Mouse (Mus musculus) left cerebral cortex, adult 18-20 months (tissue): ENCODE data around the gene Tmcc3. TPM values are rescaled to one million over a fixed set of nuclear protein-coding genes. Genes with fewer than 3 reads are reported as not detected.

Experiments used
- DNase-seq, 2 experiments: peaks; one replicate each; pipeline ENCODE4 v3.0.0; 2021 to 2022; ENCODE audit warnings: low spot score in 2 of 2, mixed read lengths in 1 of 2
- long read RNA-seq, 2 experiments: library from polyadenylated mRNA; stranded (forward); transcript quantifications; one replicate each; pipeline ENCODE4 v2.0.0; 2021
- total RNA-seq, 2 experiments: library from RNA; stranded (reverse); gene quantifications; 2 replicates each; pipeline ENCODE4 v1.2.3; 2021

Gene Tmcc3
- total RNA-seq, result 10 to 100 TPM; 21.3 to 31.9 TPM
- long read RNA-seq, experiment 1, full-length matches to known transcripts, result 10 of 18 reads
- long read RNA-seq, experiment 1, partial matches to known transcripts, result 5 of 18 reads
- long read RNA-seq, experiment 1, other reads (novel, unspliced or antisense), result 3 of 18 reads
- long read RNA-seq, experiment 2, full-length matches to known transcripts, result 2 of 8 reads
- long read RNA-seq, experiment 2, partial matches to known transcripts, result 2 of 8 reads
- long read RNA-seq, experiment 2, other reads (novel, unspliced or antisense), result 4 of 8 reads

DNA sequence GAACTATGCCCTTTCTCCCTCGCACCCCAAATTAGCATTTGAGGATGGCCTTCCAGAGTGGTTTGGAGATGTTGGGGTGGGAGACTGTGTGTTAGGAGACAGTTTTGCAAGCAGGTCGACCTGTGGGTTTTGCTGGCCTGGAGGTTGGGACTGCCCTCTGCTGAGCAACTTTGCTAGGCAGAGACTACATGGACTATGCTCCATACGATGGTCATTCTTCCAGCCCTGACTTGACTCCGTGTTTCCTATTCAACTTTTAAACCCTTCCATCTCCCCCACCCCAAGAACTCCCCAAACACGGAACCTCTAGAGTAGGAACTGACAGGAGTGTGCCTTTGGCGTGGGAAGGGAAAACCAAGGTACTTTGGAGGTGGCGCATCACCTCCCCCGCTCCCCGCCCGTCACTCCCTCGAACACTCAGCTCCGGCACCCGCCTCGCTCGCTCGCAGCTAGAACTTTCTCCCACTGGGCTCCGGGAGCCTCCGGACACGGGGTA lies at the start of gene Tmcc3:
Gene Tmcc3, plus strand, starts transcription at position 439 of the 496 bp plus-strand sequence.
- DNase-seq, result no peak

DNA sequence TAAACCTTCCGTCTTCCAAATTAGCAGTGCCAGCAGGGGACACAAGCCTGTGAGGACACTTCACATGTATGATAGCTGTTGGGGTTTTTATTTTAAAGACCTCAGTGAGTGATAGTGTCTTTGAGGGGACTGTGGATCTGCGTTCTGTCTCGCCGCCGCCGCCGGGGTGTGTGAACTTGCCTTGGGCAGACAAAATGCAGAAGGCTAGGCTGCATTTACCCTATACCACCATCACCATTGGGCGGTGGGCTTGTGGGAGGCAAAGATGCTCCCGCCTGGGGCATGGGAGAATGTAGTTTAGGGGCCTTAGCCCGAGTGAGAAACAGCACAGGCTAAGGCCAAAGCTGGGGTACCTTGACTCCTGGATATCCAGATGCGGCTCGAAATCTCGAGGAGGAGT lies 49.1 kb upstream of the Tmcc3 start:
- DNase-seq, result no peak

DNA sequence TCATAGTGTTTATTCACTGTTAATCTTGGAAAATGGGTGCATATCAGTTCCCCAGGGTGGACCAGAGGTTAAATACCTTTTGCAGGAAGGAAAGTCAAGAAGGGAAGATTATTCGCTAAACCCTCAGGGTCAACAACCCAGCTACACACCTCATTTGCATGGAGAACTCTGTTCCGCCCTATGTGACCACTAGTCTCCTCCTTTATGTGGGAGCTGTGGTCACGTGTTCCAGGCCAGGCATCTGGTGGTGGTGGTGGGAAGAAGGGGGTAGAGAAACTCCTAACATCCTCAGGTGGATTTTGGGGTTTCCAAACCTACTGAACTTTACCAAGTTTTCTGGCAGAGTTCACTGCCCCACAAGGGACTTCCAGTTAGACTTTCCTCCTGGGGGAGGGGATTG lies 48.5 kb upstream of the Tmcc3 start:
- no peak for DNase-seq

DNA sequence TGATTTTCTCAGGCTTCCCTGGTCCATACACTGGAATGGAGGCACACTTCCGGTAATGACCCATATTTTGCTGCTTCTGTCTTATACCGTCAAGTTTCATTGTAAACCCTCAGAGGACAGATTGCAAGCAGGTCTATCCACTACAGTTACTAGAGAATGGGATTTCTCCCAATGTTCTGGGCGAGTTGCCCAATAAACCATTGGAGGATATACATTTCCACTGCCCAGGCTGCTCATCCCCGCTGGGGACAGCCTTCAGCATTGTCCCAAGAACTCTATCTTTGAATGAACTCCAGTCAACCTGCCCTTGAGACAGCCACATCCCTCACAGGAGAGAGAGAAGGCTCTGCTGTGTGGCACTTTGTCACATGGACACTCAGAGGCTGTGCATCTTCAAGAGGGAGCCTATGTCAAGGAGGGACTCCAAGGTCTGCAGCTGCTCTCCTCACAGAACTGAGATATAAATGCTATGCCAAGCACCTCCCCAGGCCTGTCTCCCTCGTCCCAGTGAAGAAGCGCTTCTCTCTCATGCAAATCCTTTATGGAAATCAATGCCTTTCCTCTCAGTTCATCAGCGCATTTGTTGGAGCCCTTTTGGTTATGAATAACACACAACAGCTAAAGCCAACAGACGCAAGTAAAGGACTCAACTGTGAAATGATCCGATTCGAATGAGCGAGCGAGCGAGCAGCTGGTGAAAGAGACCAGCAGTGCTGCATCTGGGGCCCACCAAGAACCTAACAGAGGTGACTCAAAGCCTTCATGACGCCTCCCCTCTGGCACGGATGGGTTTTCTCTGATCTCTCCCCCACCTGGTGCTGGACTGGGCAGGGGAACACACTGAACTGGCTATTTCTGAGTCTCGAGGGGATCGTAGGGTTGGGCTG lies 45.9 kb upstream of the Tmcc3 start:
- DNase-seq, result no peak

DNA sequence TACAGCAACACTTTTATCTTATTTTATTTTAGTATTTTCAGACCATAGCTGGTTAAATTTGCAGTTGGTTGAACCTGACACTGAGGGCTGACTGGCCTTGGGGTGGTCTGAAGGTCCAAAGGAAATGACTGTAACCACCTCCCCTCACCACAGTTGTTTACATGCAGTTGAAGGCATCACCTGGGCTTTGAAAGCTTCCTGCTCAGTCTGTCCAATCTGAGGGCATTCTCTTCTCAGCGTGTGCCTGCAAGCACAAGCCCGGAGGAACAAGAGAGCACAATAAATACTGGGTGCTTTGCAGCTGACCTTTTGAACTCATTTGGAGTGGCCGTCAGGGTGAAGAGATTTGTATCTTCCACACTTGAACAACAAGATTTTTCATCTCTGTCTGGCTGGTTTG lies 36.4 kb upstream of the Tmcc3 start:
- no peak for DNase-seq

DNA sequence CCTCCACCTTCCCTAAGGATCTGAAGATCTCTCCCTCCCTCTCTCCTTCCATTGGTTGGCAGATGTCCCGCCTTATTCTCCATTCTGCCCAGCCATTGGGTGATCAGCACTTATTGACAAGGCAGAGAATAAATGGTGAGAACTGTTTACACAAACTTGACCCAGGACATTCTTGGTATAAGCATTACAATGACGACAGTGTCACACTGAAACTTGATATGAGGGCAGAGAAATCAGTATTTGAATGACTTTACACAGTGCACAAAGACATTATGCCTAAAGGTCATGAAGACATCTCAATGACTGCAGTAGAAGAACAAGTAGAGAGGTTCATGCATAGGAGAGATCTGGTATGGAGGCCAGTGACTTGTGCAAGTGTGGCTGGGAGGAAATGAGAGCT lies 35.2 kb upstream of the Tmcc3 start:
- DNase-seq, result no peak

DNA sequence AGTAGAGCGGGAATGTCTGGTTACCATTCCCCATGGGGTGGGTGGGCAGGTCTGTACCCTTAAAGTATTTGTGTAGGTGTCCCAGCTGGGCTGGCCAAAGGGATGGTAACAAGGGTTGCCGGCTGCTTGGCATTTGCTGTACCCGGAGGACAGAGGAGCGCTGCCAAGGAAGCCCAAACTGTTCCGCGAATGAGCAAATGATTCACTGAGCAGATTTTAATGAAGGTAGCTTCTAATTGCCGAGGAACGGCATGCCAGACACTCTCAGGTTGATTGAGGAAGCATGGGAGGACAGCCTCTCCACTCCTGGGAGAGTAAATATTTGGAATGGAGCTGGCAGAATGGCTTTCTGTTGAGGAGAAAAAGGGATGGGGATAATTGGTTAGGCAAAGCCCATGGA lies 29.6 kb upstream of the Tmcc3 start:
- DNase-seq, result no peak

DNA sequence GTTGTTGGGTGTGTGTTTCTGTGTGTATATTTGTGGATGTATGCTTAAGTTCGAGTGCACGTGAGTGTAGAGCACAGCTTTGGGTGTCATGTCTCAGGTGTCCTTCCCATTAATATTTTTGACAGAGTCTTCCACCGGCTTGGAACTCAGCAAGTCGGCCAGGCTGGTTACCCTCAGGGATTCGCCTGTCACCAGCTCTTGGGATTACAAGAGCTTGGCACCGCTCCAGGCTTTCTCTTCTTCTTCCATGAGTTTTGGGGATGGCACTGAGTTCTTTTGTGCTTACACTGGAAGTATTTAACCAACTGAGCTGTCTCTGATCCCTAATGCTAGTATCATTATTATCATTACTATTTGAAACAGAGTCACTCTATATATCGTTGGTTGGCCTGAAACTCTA lies 29.0 kb upstream of the Tmcc3 start:
- no peak for DNase-seq

DNA sequence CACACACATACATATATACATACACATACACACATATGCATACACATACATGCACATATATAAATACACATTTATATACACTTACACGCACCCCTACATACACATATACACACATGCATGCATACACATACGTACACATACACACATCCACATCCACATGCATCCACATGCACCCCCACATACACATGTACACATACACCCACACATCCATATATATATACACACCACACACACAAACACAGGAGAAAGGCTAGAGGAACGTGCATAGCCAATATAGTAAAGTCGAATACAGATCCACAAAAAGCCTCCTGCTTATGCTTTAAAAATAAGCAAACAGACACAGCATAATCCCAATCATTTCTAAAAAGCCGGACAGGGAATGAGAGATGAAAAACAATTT lies 17.3 kb upstream of the Tmcc3 start:
- no peak for DNase-seq

DNA sequence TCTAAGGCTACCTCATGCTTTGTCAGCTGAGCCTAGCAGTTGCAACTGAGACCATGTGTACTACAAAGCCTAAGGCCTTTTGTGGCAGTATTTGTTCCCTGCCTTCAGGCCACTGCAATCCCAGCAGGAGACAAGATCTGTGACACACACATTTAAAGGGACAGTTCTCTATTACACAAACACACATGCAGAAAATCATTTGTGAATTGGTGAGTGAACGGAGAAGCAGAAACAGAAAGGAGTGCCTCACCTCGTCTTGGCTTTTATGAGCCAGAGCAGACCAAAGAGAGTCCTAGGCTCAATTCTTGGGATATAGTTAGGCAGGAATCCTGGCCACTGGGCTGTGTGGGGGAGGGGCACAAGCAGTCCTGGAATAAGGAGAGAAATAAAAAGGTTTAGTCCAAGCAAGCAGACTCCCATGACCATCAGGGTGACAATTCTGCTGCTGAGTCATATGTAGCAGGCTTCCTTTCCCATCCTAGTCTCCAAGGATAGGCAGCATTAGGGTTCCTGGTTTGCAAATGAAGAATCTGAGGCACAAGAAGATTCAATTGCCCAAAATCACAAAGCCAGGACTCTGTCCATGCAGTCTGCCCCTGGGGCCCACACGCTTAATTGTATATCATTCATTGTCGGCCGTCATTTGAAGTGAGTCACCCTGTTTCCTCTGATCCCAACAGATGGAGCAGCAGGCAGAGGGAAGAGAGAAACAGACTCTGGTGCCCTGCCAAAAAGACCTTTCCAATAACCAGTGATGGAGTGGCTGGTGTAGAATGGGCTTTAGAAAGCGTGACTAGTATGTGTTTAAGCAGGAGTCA lies 16.6 kb upstream of the Tmcc3 start:
- DNase-seq, result no peak

DNA sequence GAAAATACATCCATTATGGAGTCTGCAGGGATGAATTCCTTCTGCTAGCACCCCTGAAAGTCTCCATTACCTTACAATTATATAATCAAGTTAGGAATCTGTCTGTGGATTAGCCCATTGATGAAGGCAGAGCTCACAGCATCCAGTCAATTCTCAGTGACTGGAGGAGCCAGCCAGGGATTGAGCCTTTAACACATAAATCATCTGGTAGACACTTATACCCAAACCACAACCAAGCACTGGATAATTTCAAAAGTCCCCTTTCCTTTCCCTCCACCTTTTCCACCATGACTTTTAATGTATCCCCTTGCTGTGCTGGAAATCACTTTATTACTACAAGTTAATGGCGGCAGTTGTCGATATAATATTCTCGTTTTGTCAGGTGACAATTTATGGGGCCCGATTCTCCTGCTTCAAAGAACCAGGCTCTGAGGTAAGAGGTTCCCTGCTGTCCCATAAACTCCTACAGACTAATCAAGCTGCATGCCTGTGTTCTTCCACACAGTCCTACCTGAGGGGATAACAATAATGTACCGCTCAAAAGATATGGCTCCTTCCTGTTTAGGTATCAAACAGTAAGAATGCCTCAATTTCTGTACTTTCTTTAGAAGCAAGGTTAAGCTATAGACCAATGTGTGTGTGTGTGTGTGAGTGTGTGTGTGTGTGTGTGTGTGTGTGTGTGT lies 15.7 kb upstream of the Tmcc3 start:
- no peak for DNase-seq

DNA sequence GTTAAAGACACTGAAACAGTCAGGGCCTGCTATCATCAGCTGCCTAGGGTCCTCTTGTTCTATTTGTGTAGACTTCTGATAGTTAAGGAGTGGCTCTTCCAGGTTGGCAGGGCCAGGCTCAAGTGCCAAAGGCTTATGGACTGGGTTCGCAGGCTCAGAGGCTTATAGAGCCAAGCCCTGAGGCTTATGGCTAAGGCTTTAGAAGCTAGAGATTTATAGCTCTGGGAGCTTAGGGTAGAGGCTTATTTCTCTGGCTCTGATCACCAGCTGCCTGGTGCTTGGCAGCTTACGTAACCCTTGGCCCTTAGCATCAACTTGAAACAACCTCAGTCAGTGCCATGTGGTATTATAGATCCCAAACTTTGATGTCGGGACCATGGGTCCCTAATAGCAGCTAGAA lies 13.3 kb upstream of the Tmcc3 start, which contains the start of gene Gm4792:
Gene Gm4792, minus strand, starts transcription at position 233 of the 400 bp plus-strand sequence.
- no peak for DNase-seq

DNA sequence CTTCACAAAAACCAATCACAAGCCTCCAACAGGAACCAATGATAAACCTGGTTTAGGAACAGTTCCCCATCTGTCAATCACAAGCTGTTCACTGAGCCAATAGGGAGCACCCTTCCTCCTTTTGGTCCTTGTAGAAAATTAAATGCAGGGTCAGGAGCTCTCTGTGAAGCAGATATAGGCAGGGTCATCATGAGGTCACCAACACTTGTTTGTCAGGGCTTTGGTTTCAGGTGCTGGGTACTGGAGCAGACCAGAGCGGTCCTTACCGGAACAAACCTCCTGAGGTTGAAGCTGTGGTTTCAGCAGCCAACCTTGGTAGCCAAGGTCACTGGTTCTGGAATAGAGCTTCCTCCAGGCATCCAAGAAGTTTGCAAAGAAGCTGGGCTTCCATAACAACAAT lies 12.4 kb upstream of the Tmcc3 start:
- no peak for DNase-seq

DNA sequence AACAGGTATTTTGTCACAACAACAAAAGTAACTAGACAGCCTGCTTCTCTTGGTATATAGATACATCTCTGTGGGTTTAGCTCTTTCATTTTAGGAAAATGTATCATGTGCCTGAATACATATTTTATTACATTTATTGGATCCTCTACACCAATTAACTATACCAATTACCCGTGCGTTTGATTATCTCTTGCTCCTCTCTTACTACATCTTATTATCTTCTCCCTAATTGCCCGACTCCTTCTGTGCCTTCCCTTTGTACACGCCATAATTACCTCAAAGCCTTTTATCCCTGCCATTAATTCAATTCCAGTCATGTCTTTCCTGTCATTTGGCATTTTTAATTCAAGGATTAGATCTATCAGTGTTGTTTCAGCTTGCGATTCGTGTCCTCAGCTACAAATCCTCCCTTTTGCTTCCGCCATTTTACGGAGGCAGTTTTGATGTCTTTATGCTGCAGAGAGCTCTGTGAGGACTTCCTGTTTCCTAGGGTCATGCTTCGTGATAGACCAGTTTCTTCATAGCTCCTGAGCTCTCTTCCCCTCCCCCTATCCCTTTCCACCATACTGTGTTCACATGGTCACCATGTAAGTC lies 7.6 kb upstream of the Tmcc3 start:
- DNase-seq, result no peak

DNA sequence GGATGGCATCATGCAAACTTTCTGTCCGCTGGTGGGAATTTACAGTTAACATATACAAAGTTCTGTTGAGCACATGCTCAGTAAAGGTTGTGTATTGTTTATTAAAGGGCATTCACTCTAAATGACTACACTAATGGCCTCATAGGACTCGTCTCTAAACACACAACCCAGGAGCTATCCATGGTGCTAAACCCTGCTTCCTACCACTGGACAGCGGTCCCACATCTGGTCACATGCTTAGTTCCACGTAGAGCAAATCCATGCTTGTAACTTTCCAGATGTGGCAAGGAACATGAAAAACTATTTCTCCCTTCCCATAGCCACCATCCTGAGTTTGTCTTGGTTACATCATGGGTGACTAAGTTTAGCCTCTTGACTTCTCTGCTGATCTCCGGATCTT lies 6.2 kb upstream of the Tmcc3 start:
- DNase-seq, result no peak

DNA sequence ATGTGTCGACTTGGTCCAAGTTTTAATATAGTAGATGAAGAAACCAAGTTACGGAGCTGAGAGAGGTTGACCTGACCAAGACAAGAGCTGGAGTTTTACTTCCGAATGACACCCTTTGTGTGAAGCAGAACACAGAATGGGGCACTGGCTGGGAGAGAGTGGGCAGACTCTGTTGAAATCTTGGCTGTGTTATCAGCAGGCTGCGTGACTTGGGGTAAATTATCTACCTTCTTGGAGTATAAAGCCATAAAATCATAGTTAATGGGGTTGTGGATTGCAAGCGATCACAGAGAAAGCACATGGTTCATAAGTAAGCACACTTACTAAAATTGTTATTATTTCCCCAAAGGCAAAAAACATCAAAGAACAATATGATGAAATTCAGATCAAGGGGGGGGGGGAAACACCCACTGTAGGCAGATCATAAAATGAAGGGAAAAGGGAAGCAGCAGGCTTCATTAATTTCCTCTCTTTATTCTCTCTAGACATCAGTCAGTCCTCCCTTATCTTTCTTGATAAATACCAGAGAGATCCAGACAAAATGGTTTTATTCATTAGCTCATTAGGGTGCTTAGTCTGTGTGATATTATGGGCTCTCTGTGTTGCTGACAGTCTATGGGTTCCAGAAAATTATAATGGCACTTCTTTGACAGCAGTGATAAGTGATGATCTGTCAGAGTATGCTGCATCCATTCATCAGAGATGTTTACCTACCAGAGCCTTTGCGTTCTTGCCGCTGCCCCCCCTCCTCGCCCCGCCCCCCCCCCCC lies 1.1 kb upstream of the Tmcc3 start:
- DNase-seq, result no peak

DNA sequence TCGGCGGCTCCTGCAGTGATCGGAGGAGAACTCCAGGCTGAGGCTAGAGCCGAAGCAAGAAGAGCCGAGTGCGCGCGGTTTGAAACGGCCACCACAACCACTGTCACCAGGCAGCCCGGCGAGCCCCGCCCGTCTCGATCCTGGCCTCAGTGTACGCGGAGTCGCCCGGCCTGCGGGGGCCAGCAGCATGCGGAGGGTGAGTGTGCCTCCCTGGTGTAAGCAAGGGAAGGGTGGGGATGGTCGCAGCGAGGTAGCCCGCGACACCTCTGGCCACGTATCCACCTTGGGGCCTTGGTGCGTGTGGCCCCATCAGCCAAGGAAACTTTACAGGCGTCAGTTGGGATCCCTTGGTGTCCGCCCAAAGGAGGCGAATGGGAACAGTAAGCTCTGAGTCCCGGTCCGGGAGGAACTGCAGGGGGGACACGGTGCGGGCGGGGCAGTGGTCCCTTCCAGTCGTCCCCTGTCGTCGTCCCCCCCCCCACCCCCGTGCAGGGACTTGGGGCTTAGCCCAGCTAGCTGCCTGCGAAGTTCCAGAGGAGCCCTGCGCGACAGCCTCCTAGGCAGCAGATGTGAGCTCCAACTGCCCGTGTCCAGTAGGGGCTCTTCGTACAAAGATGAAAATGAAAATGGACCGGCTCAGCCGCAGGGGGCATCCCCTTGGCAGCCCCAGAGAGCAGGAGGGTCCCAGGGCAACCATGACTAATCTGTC lies 412 bp downstream of the Tmcc3 start:
- peak; percentile 7 to 23 for DNase-seq

DNA sequence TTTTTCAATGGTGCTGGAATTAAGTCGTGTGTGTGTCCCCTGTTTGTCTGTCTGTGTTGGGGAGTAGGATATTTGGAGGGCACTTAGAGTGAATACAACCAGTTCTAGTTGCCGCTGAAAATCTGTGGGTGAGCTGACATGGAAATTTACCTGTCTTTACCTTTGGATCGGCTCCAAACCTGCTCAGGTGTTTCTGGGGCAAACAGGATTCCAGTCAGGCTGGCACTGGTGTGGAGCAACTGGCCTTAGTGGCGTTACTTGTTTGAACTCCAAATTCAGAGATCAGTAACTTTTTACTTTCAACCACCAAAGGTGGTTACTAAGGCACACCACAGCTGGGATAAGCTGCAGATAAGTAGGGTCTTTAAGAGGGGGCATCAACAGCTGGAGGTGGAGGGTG lies 1.4 kb downstream of the Tmcc3 start:
- DNase-seq, result no peak

DNA sequence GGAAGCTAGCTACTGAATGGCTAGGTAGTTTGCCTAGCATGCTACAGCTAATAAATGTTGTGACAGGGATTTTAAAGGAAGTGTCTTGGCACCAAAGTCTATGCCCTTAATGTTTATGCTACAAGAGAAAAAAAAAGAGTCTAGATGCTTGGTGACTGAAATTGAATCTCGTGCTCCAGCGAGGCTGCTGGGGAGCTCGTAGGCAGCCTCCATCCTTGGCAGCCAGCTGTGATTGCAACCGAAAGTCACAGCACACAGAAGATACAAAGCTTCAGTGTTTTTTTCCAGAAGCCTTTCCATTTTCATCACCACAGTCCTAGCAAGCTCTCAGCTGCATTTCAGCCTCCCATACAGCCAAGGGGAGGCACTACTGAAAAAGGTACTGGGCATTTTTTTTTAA lies 6.8 kb downstream of the Tmcc3 start:
- DNase-seq, result no peak
